Mouse (Mus musculus): ENCODE data around the gene Unc13b. TPM values are rescaled to one million over a fixed set of nuclear protein-coding genes. Genes with fewer than 3 reads are reported as not detected.
"Not testable (repeated sequence)": the region's sequence is repeated elsewhere in the genome, so short reads cannot be mapped to it uniquely, and the experiment has no call there.

Gene Unc13b
- polyA plus RNA-seq, 1 experiment from 2014 or later, result 4.1 TPM

DNA sequence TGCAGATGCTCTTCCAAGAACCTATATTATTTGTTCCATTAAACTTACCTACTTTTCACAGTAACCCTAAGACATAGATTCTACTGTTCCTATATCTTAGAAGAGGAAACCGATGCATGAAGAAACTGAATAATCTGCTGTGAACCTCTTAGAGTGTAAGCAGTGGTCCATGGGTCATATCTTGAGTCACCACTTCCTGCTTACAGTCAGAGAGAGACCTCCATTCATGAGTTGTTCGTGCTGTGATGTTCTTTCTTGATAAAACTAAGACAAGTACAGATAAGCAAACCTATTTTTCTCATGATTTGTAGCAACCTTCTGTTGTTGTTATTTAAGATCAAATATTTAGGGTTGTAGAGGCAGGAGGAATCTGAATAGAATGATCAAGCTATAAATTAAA is 57.5 kb downstream of the Unc13b start:
- Histone ChIP-seq H3K9me3 (replicated peaks; ENCODE audit: control insufficient read depth, low read length) (no peaks in the 10 kb centered on the region), H3K27ac (replicated peaks; ENCODE audit: low read depth, low read length) (no peak overlapping the region), H3K36me3 (replicated peaks; ENCODE audit: control insufficient read depth, insufficient read depth, low read depth, low read length) (no peaks in the 10 kb centered on the region), H3K4me3 (ENCODE audit: low read depth, low read length) (no peak overlapping the region), H3K27me3 (ENCODE audit: control insufficient read depth, insufficient read depth, low read length) (no peaks in the 10 kb centered on the region), H3K4me1 (ENCODE audit: control insufficient read depth, insufficient read depth, low read length) (no peaks in the 10 kb centered on the region), H3K9ac (replicated peaks; ENCODE audit: low read length) (no peak overlapping the region), H3K4me2 (ENCODE audit: low read depth, low read length) (no peak overlapping the region)
- DNase-seq (ENCODE audit: low spot score) (no peak), ATAC-seq (replicated peaks; ENCODE audit: insufficient number of reproducible peaks, low FRiP score, low TSS enrichment, low read depth) (no peak)
- WGBS, result 88% methylated on average over 2 of the region's 2 CpGs

DNA sequence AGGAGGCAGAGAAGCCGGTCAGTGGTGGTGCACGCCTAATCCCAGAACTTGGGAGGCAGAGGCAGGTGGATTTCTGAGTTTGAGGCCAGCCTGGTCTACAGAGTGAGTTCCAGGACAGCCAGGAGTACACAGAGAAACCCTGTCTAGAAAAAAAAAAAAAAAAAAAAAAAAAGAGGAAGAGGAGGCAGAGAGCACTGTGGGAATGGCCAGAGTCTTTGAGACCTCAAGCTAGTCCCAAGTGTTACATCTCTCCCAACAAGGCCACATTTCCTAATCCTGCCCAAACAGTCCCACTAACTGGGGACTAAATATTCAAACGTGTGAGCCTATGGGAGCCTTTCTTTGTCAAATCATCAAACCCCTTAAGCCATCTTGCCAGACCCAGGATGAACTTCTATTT is 71.0 kb downstream of the Unc13b start:
- no peak overlapping the region for H3K9ac ChIP-seq (replicated peaks; ENCODE audit: low read length)
- no peaks in the 10 kb centered on the region for H3K27me3 ChIP-seq (ENCODE audit: control insufficient read depth, insufficient read depth, low read length)
- WGBS, result 80% methylated on average over 3 of the region's 3 CpGs
- no peak overlapping the region for H3K4me2 ChIP-seq (ENCODE audit: low read depth, low read length)
- no peaks in the 10 kb centered on the region for H3K9me3 ChIP-seq (replicated peaks; ENCODE audit: control insufficient read depth, low read length)
- no peak overlapping the region for H3K4me3 ChIP-seq (ENCODE audit: low read depth, low read length)
- ATAC-seq (replicated peaks; ENCODE audit: insufficient number of reproducible peaks, low FRiP score, low TSS enrichment, low read depth) (no peak), DNase-seq (ENCODE audit: low spot score) (no peak)
- H3K27ac ChIP-seq (replicated peaks; ENCODE audit: low read depth, low read length), result no peak overlapping the region
- no peaks in the 10 kb centered on the region for H3K4me1 ChIP-seq (ENCODE audit: control insufficient read depth, insufficient read depth, low read length)
- H3K36me3 ChIP-seq (replicated peaks; ENCODE audit: control insufficient read depth, insufficient read depth, low read depth, low read length), result no peaks in the 10 kb centered on the region

DNA sequence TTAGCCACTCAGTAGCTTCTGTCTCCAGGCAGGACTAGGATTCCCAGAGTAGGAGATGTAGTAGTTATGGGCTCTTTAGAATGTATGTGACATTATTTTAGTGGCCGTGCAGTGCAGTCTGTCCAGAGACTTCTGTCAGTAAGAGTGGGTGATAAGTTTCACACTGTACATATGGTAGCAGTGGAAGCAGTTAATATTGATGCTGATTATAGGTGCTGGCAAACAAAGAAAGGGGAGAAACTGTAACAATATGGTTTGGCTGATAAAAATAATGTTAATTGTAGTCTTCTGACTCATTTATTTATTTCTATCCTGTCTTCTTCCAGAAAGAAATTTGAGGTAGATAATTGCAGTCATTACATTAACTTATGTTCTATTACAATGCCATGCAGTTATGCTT is 83.9 kb downstream of the Unc13b start:
- no peak for DNase-seq (ENCODE audit: low spot score)
- no peak overlapping the region for H3K27ac ChIP-seq (replicated peaks; ENCODE audit: low read depth, low read length)
- ATAC-seq (replicated peaks; ENCODE audit: insufficient number of reproducible peaks, low FRiP score, low TSS enrichment, low read depth), result no peak
- H3K36me3 ChIP-seq (replicated peaks; ENCODE audit: control insufficient read depth, insufficient read depth, low read depth, low read length), result no peaks in the 10 kb centered on the region
- H3K4me3 ChIP-seq (ENCODE audit: low read depth, low read length), result no peak overlapping the region
- H3K4me2 ChIP-seq (ENCODE audit: low read depth, low read length), result no peak overlapping the region
- H3K9ac ChIP-seq (replicated peaks; ENCODE audit: low read length), result no peak overlapping the region
- WGBS, result 88% methylated on average over 1 of the region's 1 CpGs
- H3K27me3 ChIP-seq (ENCODE audit: control insufficient read depth, insufficient read depth, low read length), result no peaks in the 10 kb centered on the region
- H3K4me1 ChIP-seq (ENCODE audit: control insufficient read depth, insufficient read depth, low read length), result no peaks in the 10 kb centered on the region
- no peaks in the 10 kb centered on the region for H3K9me3 ChIP-seq (replicated peaks; ENCODE audit: control insufficient read depth, low read length)

DNA sequence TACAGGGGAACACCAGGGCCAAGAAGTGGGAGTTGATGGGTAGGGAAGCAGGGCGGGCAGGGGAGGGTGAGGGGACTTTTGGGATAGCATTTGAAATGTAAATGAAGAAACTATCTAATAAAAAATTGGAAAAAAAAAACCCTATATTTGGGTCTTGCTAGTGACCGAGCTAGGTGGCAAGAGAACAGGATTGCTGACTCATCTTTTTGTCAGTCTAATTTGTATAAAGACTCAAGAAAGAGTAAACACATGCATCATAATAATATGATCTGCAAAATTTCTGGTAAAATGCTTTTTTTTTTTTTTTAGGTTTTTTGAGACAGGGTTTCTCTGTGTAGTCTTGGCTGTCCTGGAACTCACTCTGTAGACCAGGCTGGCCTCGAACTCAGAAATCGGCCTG is 93.7 kb downstream of the Unc13b start:
- H3K4me3 ChIP-seq (ENCODE audit: low read depth, low read length); H3K36me3 ChIP-seq (replicated peaks; ENCODE audit: control insufficient read depth, insufficient read depth, low read depth, low read length); H3K27ac ChIP-seq (replicated peaks; ENCODE audit: low read depth, low read length); ATAC-seq (replicated peaks; ENCODE audit: insufficient number of reproducible peaks, low FRiP score, low TSS enrichment, low read depth); H3K4me2 ChIP-seq (ENCODE audit: low read depth, low read length); H3K4me1 ChIP-seq (ENCODE audit: control insufficient read depth, insufficient read depth, low read length); H3K27me3 ChIP-seq (ENCODE audit: control insufficient read depth, insufficient read depth, low read length); H3K9me3 ChIP-seq (replicated peaks; ENCODE audit: control insufficient read depth, low read length); H3K9ac ChIP-seq (replicated peaks; ENCODE audit: low read length); DNase-seq (ENCODE audit: low spot score): not testable (repeated sequence)
- 92% methylated on average over 4 of the region's 4 CpGs for WGBS

DNA sequence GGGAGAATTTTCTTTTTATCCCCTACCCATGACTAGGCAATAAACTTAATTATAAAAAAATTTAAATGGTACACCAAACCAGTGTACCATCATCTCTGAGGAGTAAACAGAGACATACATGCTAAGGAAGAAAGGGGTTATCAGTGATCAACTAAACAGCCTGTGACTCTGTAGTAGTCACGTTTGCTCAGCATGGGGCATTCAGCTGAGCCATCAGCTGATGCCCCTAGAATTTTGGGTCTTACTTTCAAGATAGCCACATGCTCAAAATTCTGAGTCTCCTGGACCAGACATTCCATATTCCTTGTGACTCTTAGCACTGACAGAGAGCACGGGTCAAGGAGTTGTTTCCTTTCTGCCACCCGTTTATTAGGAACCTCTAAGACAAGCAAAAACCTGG is 101.3 kb downstream of the Unc13b start:
- H3K9me3 ChIP-seq (replicated peaks; ENCODE audit: control insufficient read depth, low read length), result no peaks in the 10 kb centered on the region
- ATAC-seq (replicated peaks; ENCODE audit: insufficient number of reproducible peaks, low FRiP score, low TSS enrichment, low read depth) (no peak), DNase-seq (ENCODE audit: low spot score) (no peak)
- no peak overlapping the region for H3K4me3 ChIP-seq (ENCODE audit: low read depth, low read length)
- no peaks in the 10 kb centered on the region for H3K4me1 ChIP-seq (ENCODE audit: control insufficient read depth, insufficient read depth, low read length)
- 39% methylated on average over 3 of the region's 3 CpGs for WGBS
- no peak overlapping the region for H3K4me2 ChIP-seq (ENCODE audit: low read depth, low read length)
- H3K27me3 ChIP-seq (ENCODE audit: control insufficient read depth, insufficient read depth, low read length), result no peaks in the 10 kb centered on the region
- no peak overlapping the region for H3K9ac ChIP-seq (replicated peaks; ENCODE audit: low read length)
- H3K36me3 ChIP-seq (replicated peaks; ENCODE audit: control insufficient read depth, insufficient read depth, low read depth, low read length), result no peaks in the 10 kb centered on the region
- H3K27ac ChIP-seq (replicated peaks; ENCODE audit: low read depth, low read length), result no peak overlapping the region

DNA sequence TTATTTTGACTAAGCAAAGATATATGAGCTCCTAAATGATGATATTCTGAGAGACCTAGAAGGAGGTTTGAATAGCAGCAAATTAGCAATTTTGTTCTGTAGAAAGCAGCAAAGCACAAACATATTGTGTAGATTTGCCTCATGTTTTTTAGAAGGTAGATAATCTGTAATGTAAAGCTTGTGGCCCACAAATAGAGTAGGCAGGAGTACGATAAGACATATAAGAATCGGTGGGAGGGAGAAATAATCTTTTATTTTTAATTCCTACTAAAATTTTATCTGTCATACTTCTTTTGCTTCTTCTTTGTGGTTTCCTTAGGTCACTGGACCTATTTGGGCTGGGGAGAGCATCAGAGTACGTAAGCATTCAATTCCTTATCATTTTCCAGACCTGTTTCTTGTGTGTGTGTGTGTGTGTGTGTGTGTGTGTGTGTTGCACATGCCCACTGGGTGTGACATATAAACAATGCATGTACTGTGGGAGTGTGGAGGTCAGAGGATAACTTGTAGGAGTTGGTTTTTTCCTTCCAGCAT is 102.4 kb downstream of the Unc13b start:
- no peak overlapping the region for H3K9ac ChIP-seq (replicated peaks; ENCODE audit: low read length)
- WGBS, result 89% methylated on average over 3 of the region's 3 CpGs
- H3K27ac ChIP-seq (replicated peaks; ENCODE audit: low read depth, low read length), result no peak overlapping the region
- H3K4me1 ChIP-seq (ENCODE audit: control insufficient read depth, insufficient read depth, low read length), result no peaks in the 10 kb centered on the region
- H3K4me3 ChIP-seq (ENCODE audit: low read depth, low read length), result no peak overlapping the region
- ATAC-seq (replicated peaks; ENCODE audit: insufficient number of reproducible peaks, low FRiP score, low TSS enrichment, low read depth) (no peak), DNase-seq (ENCODE audit: low spot score) (no peak)
- H3K9me3 ChIP-seq (replicated peaks; ENCODE audit: control insufficient read depth, low read length), result no peaks in the 10 kb centered on the region
- no peaks in the 10 kb centered on the region for H3K36me3 ChIP-seq (replicated peaks; ENCODE audit: control insufficient read depth, insufficient read depth, low read depth, low read length)
- H3K4me2 ChIP-seq (ENCODE audit: low read depth, low read length), result no peak overlapping the region
- H3K27me3 ChIP-seq (ENCODE audit: control insufficient read depth, insufficient read depth, low read length), result no peaks in the 10 kb centered on the region

DNA sequence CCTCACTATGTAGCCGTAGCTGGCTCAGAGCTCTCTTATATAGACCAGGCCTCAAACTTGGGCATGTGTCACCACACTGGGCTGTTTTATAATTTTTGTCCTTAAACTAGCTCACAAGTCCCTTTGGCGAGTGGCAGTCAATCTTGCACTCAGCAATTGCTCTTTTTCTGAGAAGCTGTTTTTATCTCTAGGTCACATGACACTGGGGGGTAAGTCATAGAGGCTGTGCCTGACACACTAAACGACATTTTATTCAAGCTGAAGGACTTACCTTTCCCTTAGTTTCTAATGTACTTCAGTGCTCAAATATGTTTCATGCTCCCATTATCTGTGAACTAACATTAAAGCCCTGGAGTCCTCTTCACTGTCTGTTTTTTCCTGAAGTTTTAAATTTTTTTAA is 104.5 kb downstream of the Unc13b start:
- H3K9me3 ChIP-seq (replicated peaks; ENCODE audit: control insufficient read depth, low read length), result no peaks in the 10 kb centered on the region
- H3K4me2 ChIP-seq (ENCODE audit: low read depth, low read length), result no peak overlapping the region
- 76% methylated on average over 3 of the region's 3 CpGs for WGBS
- H3K36me3 ChIP-seq (replicated peaks; ENCODE audit: control insufficient read depth, insufficient read depth, low read depth, low read length), result no peaks in the 10 kb centered on the region
- H3K27me3 ChIP-seq (ENCODE audit: control insufficient read depth, insufficient read depth, low read length), result no peaks in the 10 kb centered on the region
- H3K4me3 ChIP-seq (ENCODE audit: low read depth, low read length), result no peak overlapping the region
- DNase-seq (ENCODE audit: low spot score) (no peak), ATAC-seq (replicated peaks; ENCODE audit: insufficient number of reproducible peaks, low FRiP score, low TSS enrichment, low read depth) (no peak)
- no peaks in the 10 kb centered on the region for H3K4me1 ChIP-seq (ENCODE audit: control insufficient read depth, insufficient read depth, low read length)
- no peak overlapping the region for H3K27ac ChIP-seq (replicated peaks; ENCODE audit: low read depth, low read length)
- no peak overlapping the region for H3K9ac ChIP-seq (replicated peaks; ENCODE audit: low read length)

DNA sequence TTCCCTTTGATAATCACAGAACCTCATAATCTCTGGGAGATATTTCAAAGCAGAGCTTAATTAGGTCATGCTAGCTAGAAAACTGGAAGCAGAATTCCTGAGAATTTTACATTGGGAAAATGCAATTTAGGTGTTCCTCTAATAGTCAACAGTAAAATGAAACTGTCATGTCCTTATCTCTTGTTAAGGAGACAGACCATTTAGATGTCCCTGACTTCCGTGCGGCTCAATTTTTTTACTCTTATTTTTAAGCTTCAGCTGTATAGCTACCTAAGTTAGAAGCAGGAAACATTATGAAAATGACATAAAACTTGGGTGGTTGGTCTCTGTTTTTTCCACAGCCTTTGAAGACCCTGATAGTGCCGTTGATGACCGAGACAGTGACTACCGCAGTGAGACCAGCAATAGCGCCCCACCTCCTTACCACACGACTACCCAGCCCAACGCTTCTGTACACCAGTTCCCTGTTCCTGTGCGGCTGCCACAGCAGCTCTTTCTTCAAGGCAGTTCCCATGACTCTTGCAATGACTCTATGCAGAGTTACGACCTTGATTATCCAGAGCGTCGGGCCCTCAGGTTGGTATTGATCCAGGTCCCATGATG is 106.8 kb downstream of the Unc13b start:
- no peaks in the 10 kb centered on the region for H3K4me1 ChIP-seq (ENCODE audit: control insufficient read depth, insufficient read depth, low read length)
- no peak overlapping the region for H3K4me2 ChIP-seq (ENCODE audit: low read depth, low read length)
- 86% methylated on average over 12 of the region's 12 CpGs for WGBS
- no peak overlapping the region for H3K27ac ChIP-seq (replicated peaks; ENCODE audit: low read depth, low read length)
- no peaks in the 10 kb centered on the region for H3K27me3 ChIP-seq (ENCODE audit: control insufficient read depth, insufficient read depth, low read length)
- H3K9ac ChIP-seq (replicated peaks; ENCODE audit: low read length), result no peak overlapping the region
- H3K9me3 ChIP-seq (replicated peaks; ENCODE audit: control insufficient read depth, low read length), result no peaks in the 10 kb centered on the region
- DNase-seq (ENCODE audit: low spot score), result no peak
- no peaks in the 10 kb centered on the region for H3K36me3 ChIP-seq (replicated peaks; ENCODE audit: control insufficient read depth, insufficient read depth, low read depth, low read length)
- ATAC-seq (replicated peaks; ENCODE audit: insufficient number of reproducible peaks, low FRiP score, low TSS enrichment, low read depth), result no peak
- no peak overlapping the region for H3K4me3 ChIP-seq (ENCODE audit: low read depth, low read length)

Measured in embryonic facial prominence, embryonic 11.5 days (tissue).